Mouse (Mus musculus) heart, postnatal 0 days (tissue): ENCODE measurements around the gene Mep1a. TPM values are rescaled to one million over a fixed set of nuclear protein-coding genes. Genes with fewer than 3 reads are reported as not detected.

Experiments
- ATAC-seq: fragments of 200-750 bp; cut with Nextera tagmentation; 2 replicates; pipeline ENCODE4 v1.8.0; 2017; ENCODE audit warnings: low read depth, moderate number of reproducible peaks, moderate library complexity; ENCODE audit not compliant: insufficient read depth
- DNase-seq: peaks from one replicate; pipeline ENCODE4 v3.0.0-alpha.2; 2016; ENCODE audit warnings: low spot score
- H3K27ac ChIP-seq: fragments of 300-500 bp; sonication (generic); 2 replicates; pipeline ENCODE4 v1.5.1; 2014; ENCODE audit warnings: low read depth, mild to moderate bottlenecking
- H3K27me3 ChIP-seq: fragments of 300-500 bp; sonication (generic); 2 replicates; pipeline ENCODE4 v1.6.1; 2014; ENCODE audit warnings: low read length, mixed read lengths; ENCODE audit not compliant: control insufficient read depth, insufficient read depth
- H3K36me3 ChIP-seq: fragments of 300-500 bp; sonication (generic); replicated peaks from 2 replicates; pipeline ENCODE4 v1.6.1; 2014; ENCODE audit warnings: low read length, mixed read lengths; ENCODE audit not compliant: control insufficient read depth, insufficient read depth
- H3K4me1 ChIP-seq: fragments of 300-500 bp; sonication (generic); 2 replicates; pipeline ENCODE4 v1.6.1; 2014; ENCODE audit warnings: antibody characterized with exemption; ENCODE audit not compliant: control insufficient read depth, insufficient read depth
- H3K4me2 ChIP-seq: fragments of 300-500 bp; sonication (generic); 2 replicates; pipeline ENCODE4 v1.6.1; 2014; ENCODE audit warnings: low read depth, mild to moderate bottlenecking, low read length, moderate library complexity
- H3K4me3 ChIP-seq: fragments of 300-500 bp; sonication (generic); 2 replicates; pipeline ENCODE4 v1.5.1; 2014; ENCODE audit warnings: low read depth, low read length
- H3K9ac ChIP-seq: fragments of 300-500 bp; sonication (generic); replicated peaks from 2 replicates; pipeline ENCODE4 v1.6.1; 2014; ENCODE audit warnings: low read depth, low read length, mixed read lengths
- H3K9me3 ChIP-seq: fragments of 300-500 bp; sonication (generic); replicated peaks from 2 replicates; pipeline ENCODE4 v1.6.1; 2016; ENCODE audit warnings: low read length; ENCODE audit not compliant: control insufficient read depth
- CTCF ChIP-seq: IDR thresholded peaks from 2 replicates; pipeline ENCODE4 v1.5.1; 2016; ENCODE audit warnings: antibody characterized with exemption, control low read depth, low read depth
- EP300 ChIP-seq: IDR thresholded peaks from 2 replicates; pipeline ENCODE4 v1.6.1; 2016; ENCODE audit warnings: antibody characterized with exemption, low read depth
- WGBS: fragments of 180-500 bp; shearing (Covaris S2); extraction: QIAGEN DNeasy Blood & Tissue Kit; methylation state at CpG from one replicate; pipeline ENCODE4 v1.1.7; 2014; 5-methylcytosine and 5-hydroxymethylcytosine counted together
- polyA plus RNA-seq: library from polyadenylated mRNA; unstranded; fragments of >200 nt; fragmentation: Nextera tagmentation; extraction: Ambion mirVana; gene quantifications from 2 replicates; pipeline ENCODE4 v1.2.1, GENCODE M21; 2015
- total RNA-seq: library from RNA; depleted of rRNA; stranded (reverse); fragments of >200 nt; gene quantifications from 2 replicates; pipeline ENCODE4 v1.2.3, GENCODE M21; 2014; ENCODE audit warnings: low replicate concordance

The Mep1a gene
- total and polyA plus RNA-seq, 2 experiments from 2014 or later = not detected

DNA sequence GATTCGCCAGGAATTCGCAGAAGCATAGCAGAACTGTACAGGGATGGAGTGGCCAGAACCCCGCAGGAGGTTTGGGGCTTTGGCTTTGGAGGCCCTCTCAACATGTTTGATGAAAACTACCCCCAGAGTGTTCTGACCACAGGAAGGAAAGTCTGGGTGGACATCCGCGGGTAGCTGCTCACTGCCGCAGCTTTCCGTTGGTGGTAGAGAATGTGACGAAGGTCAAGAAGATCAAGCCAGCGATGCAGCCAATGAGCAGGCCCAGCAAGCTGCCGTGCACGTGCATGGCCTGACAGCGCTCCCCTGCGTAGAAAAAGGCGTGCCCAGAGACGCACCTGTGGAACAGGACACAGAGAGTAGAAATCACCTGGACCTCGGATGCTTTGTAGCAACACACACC, 27.8 kb downstream of the Mep1a start:
- no peaks in the 10 kb centered on the region for H3K36me3 ChIP-seq
- no peaks in the 10 kb centered on the region for H3K9me3 ChIP-seq
- ATAC-seq (no peak), DNase-seq (no peak)
- H3K4me3 ChIP-seq = no peak overlapping the region
- no peaks in the 10 kb centered on the region for H3K27me3 ChIP-seq
- TF ChIP-seq CTCF = no peak
- no peak for TF ChIP-seq EP300
- no peak overlapping the region for H3K4me2 ChIP-seq
- no peak overlapping the region for H3K9ac ChIP-seq
- no peak overlapping the region for H3K27ac ChIP-seq
- WGBS = 84% methylated on average over 16 of the region's 16 CpGs
- no peaks in the 10 kb centered on the region for H3K4me1 ChIP-seq

DNA sequence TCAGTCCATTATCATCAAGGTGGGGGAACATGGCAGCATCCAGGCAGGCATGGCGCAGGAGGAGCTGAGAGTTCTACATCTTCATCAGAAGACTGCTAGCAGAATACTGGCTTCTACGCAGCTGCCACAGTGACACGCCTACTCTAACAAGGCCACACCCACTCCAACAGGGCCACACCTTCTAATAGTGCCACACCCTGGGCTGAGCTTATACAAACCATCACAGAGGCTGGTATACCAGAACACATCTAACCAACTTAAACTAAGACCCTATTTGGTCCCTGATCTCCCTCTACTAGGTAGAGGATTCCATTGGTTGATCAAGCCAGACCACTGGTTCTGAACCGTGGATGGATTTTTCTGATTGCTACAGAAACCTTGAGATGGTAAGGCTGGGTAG, 30.1 kb downstream of the Mep1a start:
- Histone ChIP-seq H3K4me1 (no peaks in the 10 kb centered on the region), H3K27me3 (no peaks in the 10 kb centered on the region), H3K9ac (no peak overlapping the region), H3K9me3 (no peaks in the 10 kb centered on the region), H3K4me3 (no peak overlapping the region), H3K36me3 (no peaks in the 10 kb centered on the region), H3K27ac (no peak overlapping the region), H3K4me2 (no peak overlapping the region)
- TF ChIP-seq CTCF (no peak), EP300 (no peak)
- DNase-seq (no peak), ATAC-seq (no peak)
- WGBS = 83% methylated on average over 4 of the region's 4 CpGs

DNA sequence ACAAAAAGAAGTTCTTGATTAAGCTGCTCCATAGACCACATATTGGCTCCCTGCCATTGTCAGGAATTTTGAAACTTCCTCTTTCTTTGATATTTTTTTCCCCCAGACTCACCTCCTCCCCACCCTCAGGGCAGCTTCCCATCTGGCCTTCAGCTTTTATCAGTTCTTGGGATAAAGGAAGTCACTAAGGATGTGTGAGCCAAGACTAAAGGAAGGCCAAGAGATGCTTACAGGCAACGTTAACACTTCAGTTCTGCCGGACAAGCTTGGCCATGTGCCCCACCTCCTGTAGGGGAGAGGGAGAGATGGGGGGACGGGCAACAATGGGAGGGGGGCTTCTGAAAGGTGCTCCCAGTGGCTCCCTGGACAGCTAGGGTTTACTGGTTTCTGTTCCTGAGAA, 32.6 kb downstream of the Mep1a start:
- DNase-seq (no peak), ATAC-seq (no peak)
- Histone ChIP-seq H3K36me3 (no peaks in the 10 kb centered on the region), H3K4me3 (no peak overlapping the region), H3K4me1 (no peaks in the 10 kb centered on the region), H3K9me3 (no peaks in the 10 kb centered on the region), H3K27me3 (no peaks in the 10 kb centered on the region), H3K4me2 (no peak overlapping the region), H3K27ac (no peak overlapping the region), H3K9ac (no peak overlapping the region)
- 15% methylated on average over 3 of the region's 3 CpGs for WGBS
- TF ChIP-seq CTCF = no peak
- TF ChIP-seq EP300 = no peak

DNA sequence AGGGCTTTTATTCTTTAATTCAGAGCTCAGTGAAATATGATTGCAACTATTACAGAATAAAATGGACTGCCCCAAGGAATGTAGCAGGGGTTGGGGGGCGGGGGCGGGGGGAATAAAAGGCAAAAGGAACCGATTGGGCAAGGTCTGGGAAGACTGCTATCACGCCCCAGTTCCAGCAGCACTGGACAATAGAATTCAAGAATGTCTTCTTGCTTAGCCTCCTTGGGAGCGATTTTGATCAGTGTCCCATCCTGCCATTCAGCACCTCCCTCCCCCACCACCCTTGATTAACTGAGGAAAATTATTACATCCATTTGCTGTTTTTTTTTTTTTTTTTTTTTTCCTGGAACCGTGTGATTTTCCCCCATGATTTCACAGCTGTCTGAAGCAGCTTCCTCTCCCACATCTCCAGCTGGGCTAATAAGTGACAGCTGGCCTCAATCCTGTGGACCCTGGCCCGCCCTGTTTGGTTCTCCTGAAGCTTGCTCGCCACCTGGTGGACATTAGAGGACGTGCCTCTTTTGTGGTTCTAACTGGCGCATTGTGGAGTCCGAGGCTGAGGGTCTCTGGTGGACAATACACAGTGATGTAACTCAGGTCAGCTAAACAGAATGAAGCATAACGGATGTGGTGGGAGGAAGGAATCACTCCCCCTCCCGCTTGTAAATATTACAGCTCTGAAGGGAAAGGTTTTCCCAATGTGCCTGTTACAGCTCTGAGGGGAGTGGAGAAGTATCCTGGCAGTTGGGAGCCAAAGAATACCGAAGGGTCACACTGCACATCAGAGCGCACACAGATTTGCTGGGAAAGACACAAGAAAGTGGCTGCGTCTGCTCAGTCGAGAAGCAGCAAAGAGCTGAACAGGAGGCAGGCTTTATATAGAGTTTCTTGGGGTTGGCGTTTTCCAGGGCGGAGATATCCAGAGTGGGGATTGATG, 42.1 kb downstream of the Mep1a start:
- no peaks in the 10 kb centered on the region for H3K9me3 ChIP-seq
- H3K27ac ChIP-seq = no peak overlapping the region
- TF ChIP-seq CTCF (peak; percentile 96), EP300 (no peak)
- peak; percentile 75 for DNase-seq
- H3K4me1 ChIP-seq = no peaks in the 10 kb centered on the region
- H3K9ac ChIP-seq = no peak overlapping the region
- 32% methylated on average over 19 of the region's 19 CpGs for WGBS
- no peaks in the 10 kb centered on the region; the same call in 1 of the 2 replicates for H3K36me3 ChIP-seq
- H3K27me3 ChIP-seq = no peaks in the 10 kb centered on the region
- peak; percentile 84 for ATAC-seq
- H3K4me3 ChIP-seq = no peak overlapping the region
- H3K4me2 ChIP-seq = no peak overlapping the region; the same call in 1 of the 2 replicates

DNA sequence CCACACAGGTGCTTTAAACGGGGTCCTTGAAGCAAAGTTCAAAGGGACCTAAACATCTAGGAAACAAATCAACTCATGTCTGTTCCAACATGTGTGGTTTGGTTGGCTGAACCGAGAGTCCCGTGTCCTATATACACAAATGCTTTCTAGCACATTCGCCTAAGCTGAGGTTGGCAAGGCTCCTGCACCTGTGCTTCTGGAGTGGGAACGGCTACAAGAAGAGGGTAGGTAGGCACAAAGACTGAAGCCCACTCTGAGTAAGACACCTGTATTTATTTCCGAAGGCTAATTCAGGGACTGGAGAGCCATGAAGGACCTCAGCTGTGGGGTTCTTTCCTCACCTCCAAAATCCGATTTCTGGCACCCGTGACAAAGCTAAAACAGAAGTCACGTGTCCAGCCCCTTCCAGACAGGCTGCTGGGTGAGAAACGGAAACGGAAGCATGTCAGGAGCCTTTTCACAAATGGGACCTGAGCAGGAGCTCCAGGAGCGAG, 42.8 kb downstream of the Mep1a start:
- Histone ChIP-seq H3K4me3 (no peak overlapping the region), H3K4me1 (no peaks in the 10 kb centered on the region), H3K9ac (no peak overlapping the region), H3K36me3 (no peaks in the 10 kb centered on the region; the same call in 1 of the 2 replicates), H3K4me2 (no peak overlapping the region), H3K27me3 (no peaks in the 10 kb centered on the region), H3K9me3 (no peaks in the 10 kb centered on the region), H3K27ac (no peak overlapping the region)
- ATAC-seq (no peak), DNase-seq (no peak)
- 56% methylated on average over 12 of the region's 12 CpGs for WGBS
- TF ChIP-seq EP300 = no peak
- no peak for TF ChIP-seq CTCF
